Mouse (Mus musculus) embryo, embryonic 10 days (tissue): Measurements from ENCODE around the gene Acin1.

Experiments used
- DNase-seq: peaks from one replicate; pipeline ENCODE4 v3.0.0-alpha.2; 2015; ENCODE audit warnings: low spot score

Acin1 gene

GRCm38 (mm10) chr14:54686522-54687143 is at the start of gene Acin1:
Gene Acin1, minus strand, starts transcription at chr14:54686931.
- peak; percentile 99 for DNase-seq

DNA sequence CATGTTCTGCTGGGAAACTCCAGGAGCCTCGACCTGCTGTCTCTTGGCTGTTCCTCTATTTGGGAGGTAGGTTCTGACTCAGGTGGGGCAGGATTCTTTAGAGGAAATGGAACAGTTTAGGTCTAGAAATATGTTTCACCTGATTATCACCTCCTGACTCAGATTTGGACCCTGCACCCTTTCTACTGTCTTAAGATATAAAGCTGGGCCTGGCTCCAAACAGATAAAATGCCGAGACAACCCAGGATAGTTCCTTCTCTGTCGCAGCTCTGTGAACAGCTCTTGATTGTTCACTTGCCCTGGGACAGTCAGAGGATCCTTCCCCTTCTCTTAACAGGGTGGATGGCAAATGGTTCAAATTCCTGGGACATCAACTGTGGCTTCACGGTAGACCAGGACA is 48.5 kb upstream of the Acin1 start:
- no peak for DNase-seq

GRCm38 (mm10) chr14:54734004-54734403 is 47.3 kb upstream of the Acin1 start:
- no peak for DNase-seq

- no peak for DNase-seq
Observed at GRCm38 (mm10) chr14:54732206-54732605, 45.5 kb upstream of the Acin1 start.

GRCm38 (mm10) chr14:54730305-54730704 is 43.6 kb upstream of the Acin1 start:
- no peak for DNase-seq

GRCm38 (mm10) chr14:54728823-54729653 is 42.3 kb upstream of the Acin1 start:
- no peak for DNase-seq

DNA sequence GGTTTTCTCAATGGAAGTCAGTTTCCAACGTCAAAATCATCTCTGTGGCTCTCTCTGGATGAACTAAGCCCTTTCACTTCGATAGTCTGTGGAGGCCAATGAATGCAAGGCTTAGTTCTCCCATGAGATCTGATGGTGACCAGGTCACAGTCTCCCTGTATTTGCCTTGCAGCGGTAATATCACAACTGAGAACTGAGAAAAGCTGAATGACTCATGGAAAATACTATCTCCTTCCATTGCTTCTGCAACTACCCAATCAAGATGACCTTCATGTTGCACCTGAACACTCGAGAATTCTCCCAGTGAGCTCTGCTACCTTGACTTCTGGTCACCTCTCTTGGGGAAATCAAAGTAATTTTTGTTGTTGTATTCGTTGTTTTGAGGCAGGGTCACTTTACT is 40.8 kb upstream of the Acin1 start:
- no peak for DNase-seq

DNA sequence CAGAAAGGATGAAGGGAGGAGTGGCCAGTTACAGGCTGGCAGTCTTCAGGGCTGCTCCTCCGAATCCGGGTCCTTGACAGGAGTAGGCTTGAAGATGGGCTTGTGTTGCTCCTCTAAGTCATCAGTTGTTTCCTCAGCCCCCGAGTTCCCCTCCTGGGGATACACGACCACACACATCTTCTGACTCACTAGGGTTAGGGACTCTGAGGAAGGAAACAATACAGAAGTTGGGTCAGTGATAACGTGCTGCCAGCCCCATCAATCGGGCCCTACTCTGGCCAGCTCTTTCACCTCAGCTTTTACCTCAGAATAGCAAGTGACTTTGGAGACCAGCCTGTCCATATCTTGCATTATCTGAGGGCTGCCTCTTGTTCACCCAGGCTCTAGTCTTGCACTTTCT is 37.3 kb upstream of the Acin1 start:
- no peak for DNase-seq

- no peak for DNase-seq
Observed at GRCm38 (mm10) chr14:54721711-54722110, 35.0 kb upstream of the Acin1 start.

DNA sequence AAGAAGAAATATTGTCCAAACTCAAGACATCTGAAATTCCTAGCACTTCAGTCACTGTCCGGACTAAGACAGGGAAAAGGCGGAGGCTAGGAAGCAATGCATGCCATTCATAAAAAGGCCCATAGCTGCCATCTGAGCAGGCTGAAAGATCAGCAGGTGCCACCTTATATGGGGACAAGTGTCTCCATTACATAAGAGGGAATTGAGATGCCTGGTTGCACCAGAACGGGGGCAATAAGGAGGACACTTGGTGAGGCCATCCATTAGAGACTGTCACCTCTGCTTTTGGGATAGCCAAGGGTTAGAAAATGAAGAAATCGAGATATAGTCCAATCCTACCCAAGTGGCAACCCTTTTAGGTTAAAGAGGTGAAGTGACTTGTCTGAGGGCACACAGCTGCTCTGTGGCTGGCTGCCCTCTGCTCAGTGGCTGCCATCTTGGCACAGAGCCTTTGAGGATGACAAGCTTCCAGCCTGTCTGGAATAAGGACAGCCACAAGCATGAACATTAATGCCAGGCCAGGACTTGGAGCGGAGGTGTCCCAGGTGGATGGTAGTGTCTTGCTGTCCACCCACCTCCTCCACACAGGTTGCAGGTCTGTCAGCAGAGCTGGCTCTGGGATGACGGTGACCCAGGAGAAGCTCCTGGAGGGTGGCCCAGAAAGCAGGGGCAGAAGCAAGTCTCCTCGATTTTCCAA is 34.1 kb upstream of the Acin1 start:
- no peak for DNase-seq

- DNase-seq: no peak
Observed at GRCm38 (mm10) chr14:54720041-54720440, 33.3 kb upstream of the Acin1 start.

- no peak for DNase-seq
Observed at GRCm38 (mm10) chr14:54715402-54715801, 28.7 kb upstream of the Acin1 start.

DNA sequence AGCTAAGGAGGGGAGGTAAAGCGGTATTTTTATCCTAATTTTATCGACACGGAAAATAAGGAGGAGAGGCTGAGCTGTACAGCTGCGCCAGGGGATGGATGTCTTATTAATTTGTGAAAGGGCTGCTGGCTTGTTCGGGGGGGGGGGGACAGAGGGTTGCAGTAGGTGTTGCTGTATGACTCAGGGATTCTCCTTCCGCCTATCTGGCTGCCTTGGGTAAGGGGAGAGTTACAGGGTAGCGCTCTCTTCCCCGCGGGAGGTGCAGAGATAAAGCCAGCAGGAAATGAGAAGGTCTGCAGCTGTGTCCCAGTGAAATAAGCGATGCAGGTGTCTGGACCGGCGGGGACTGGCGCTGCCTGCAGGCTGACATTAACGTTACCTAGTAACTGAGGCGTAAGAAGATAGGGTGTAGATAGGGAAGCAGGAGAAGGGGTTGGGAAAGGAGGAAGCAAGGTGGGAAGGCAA is 27.9 kb upstream of the Acin1 start:
- DNase-seq: no peak

GRCm38 (mm10) chr14:54714121-54714520 is 27.4 kb upstream of the Acin1 start:
- peak; percentile 87 for DNase-seq

- no peak for DNase-seq
Observed at GRCm38 (mm10) chr14:54712861-54713260, 26.1 kb upstream of the Acin1 start.

GRCm38 (mm10) chr14:54712074-54712473 is 25.3 kb upstream of the Acin1 start, which contains the start of gene Cebpe:
Gene Cebpe, minus strand, starts transcription at chr14:54712174.
- no peak for DNase-seq

- DNase-seq: no peak
Observed at GRCm38 (mm10) chr14:54709054-54709453, 22.3 kb upstream of the Acin1 start.

DNA sequence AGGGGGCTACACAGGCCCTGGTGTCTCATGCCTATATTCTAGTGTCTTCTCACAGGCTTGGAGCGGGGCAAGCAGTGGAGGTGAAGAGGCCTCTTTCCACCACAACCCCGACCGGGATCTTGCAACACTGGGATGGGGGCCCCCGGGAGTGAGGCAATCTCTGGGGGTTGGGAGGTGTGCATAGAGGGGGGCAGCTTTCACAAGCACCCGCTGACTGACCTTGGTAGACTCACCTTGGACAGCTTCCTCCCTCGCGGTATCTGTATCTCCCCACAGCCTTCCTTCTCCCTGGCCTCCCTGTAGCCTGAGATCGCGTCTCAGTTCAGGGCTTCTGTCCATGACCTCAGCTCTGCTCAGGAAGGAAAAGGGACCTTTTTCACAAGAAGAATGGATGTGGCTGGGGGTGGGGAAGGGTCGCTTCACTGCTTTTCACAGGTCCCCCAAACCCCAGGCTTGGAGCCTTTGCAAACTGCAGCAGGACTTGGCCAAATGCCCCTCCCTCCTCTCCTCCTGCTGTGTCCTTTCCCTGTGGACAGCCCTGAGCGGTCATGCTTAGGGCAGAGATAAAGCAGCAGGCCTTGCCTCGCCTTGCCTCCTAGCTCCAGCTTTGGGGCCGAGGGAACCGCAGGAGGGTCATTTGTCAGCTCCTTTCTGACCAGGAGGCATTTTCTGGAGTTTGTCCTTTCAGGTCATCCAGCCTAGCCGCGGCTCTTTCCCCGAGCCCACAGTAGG is 20.0 kb upstream of the Acin1 start:
- DNase-seq: peak; percentile 21

DNA sequence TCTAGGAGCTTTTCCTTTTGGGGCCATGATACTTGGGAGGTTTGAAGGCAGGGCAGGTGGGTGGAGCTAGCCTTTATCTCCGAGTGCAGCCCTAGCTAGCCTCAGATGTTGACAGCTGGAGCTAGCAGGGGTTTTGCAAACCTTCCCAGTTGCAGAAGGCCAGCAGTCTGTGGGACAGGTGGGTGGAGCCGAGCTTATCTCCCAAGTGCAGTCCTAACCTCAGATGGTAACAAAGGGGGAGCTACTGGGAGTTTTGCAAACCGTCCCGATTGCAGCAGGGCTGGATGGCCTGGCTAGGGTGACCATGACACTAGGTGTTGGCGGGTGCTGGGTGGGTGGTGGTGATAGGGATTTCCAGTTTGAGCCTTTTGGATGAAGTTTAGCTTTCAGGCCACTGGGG is 19.1 kb upstream of the Acin1 start:
- peak; percentile 28 for DNase-seq

- DNase-seq: no peak
Observed at GRCm38 (mm10) chr14:54703207-54703606, 16.5 kb upstream of the Acin1 start.

GRCm38 (mm10) chr14:54701298-54701697 is 14.6 kb upstream of the Acin1 start:
- DNase-seq: peak; percentile 82

DNA sequence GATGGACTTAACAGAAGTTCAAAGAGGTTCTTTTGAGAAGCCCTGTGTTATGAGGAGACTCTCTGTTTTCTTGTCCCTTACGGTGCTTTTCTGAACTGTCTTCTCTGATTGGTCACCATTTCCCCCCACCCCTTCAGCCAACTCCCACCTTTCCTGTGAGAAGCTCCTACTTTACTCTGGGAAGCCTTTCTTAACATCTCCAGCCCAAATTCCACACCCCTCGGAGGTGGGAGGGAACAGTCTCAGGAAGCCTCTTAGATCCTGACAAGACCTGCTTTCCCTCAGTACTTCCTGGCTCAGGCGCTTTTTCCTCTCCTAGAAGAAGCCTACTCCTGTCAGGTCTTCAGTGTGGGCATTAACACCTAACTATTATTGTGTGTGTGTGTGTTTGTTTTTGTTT is 12.9 kb upstream of the Acin1 start:
- no peak for DNase-seq
